Mouse (Mus musculus) testis, adult 2 months (tissue): Measurements from ENCODE around the gene Pnck.

Source experiments
- CTCF ChIP-seq: fragments of 200-500 bp; IDR thresholded peaks from 2 replicates; pipeline ENCODE4 v1.5.1; 2012; ENCODE audit warnings: low read depth, mild to moderate bottlenecking, inconsistent platforms, low read length, moderate library complexity; ENCODE audit not compliant: control insufficient read depth, insufficient read depth, insufficient replicate concordance
- POLR2A ChIP-seq: fragments of 200-500 bp; IDR thresholded peaks from 2 replicates; pipeline ENCODE4 v1.6.1; 2012; ENCODE audit warnings: low read depth, mild to moderate bottlenecking, inconsistent platforms, low read length, moderate library complexity; ENCODE audit not compliant: control insufficient read depth

- TF ChIP-seq POLR2A = no peak
- no peak for TF ChIP-seq CTCF
Measured at GRCm38 (mm10) chrX:73685629-73686028, 25.7 kb upstream of the Pnck start.
